Mouse (Mus musculus): ENCODE results near the gene Bgn. TPM values are rescaled to one million over a fixed set of nuclear protein-coding genes. Genes with fewer than 3 reads are reported as not detected.

Gene Bgn
- polyA plus RNA-seq, 1 experiment from 2014 or later: 311 TPM

GRCm38 (mm10) chrX:73496746-73497145, 13.3 kb downstream of the Bgn start:
- Histone ChIP-seq H3K36me3 (ENCODE audit: control insufficient read depth, insufficient read depth, low read length) (peaks cover 23% of the 10 kb centered on the region; the same call in 1 of the 2 replicates), H3K9ac (ENCODE audit: low read depth, low read length) (no peak overlapping the region), H3K4me3 (ENCODE audit: low read depth, low read length) (no peak overlapping the region), H3K9me3 (ENCODE audit: control insufficient read depth, low read length) (no peaks in the 10 kb centered on the region), H3K4me1 (ENCODE audit: control insufficient read depth, insufficient read depth, low read length) (no peaks in the 10 kb centered on the region), H3K27me3 (replicated peaks; ENCODE audit: control insufficient read depth, insufficient read depth, low read length) (peaks cover 8% of the 10 kb centered on the region), H3K4me2 (ENCODE audit: low read depth, low read length) (no peak overlapping the region), H3K27ac (replicated peaks; ENCODE audit: low read depth, low read length) (no peak overlapping the region)
- ATAC-seq (ENCODE audit: low read depth) (no peak), DNase-seq (ENCODE audit: low spot score) (no peak)
- 77% methylated on average over 4 of the region's 4 CpGs for WGBS

- 71% methylated on average over 5 of the region's 5 CpGs for WGBS
- no peaks in the 10 kb centered on the region for H3K9me3 ChIP-seq (ENCODE audit: control insufficient read depth, low read length)
- DNase-seq (ENCODE audit: low spot score) (no peak), ATAC-seq (ENCODE audit: low read depth) (no peak)
- no peaks in the 10 kb centered on the region for H3K36me3 ChIP-seq (ENCODE audit: control insufficient read depth, insufficient read depth, low read length)
- H3K4me1 ChIP-seq (ENCODE audit: control insufficient read depth, insufficient read depth, low read length): no peaks in the 10 kb centered on the region
- no peak overlapping the region for H3K4me2 ChIP-seq (ENCODE audit: low read depth, low read length)
- H3K9ac ChIP-seq (ENCODE audit: low read depth, low read length): no peak overlapping the region
- H3K27ac ChIP-seq (replicated peaks; ENCODE audit: low read depth, low read length): no peak overlapping the region
- peaks cover 36% of the 10 kb centered on the region for H3K27me3 ChIP-seq (replicated peaks; ENCODE audit: control insufficient read depth, insufficient read depth, low read length)
- H3K4me3 ChIP-seq (ENCODE audit: low read depth, low read length): no peak overlapping the region
Observed at GRCm38 (mm10) chrX:73505130-73505735, 21.8 kb downstream of the Bgn start.

- no peaks in the 10 kb centered on the region for H3K4me1 ChIP-seq (ENCODE audit: control insufficient read depth, insufficient read depth, low read length)
- ATAC-seq (ENCODE audit: low read depth) (no peak), DNase-seq (ENCODE audit: low spot score) (no peak)
- no peaks in the 10 kb centered on the region for H3K36me3 ChIP-seq (ENCODE audit: control insufficient read depth, insufficient read depth, low read length)
- peaks cover 30% of the 10 kb centered on the region for H3K27me3 ChIP-seq (replicated peaks; ENCODE audit: control insufficient read depth, insufficient read depth, low read length)
- WGBS: 85% methylated on average over 4 of the region's 4 CpGs
- no peak overlapping the region for H3K9ac ChIP-seq (ENCODE audit: low read depth, low read length)
- no peak overlapping the region for H3K27ac ChIP-seq (replicated peaks; ENCODE audit: low read depth, low read length)
- H3K9me3 ChIP-seq (ENCODE audit: control insufficient read depth, low read length): no peaks in the 10 kb centered on the region
- H3K4me3 ChIP-seq (ENCODE audit: low read depth, low read length): no peak overlapping the region
- H3K4me2 ChIP-seq (ENCODE audit: low read depth, low read length): no peak overlapping the region
Observed at GRCm38 (mm10) chrX:73506577-73506976, 23.2 kb downstream of the Bgn start.

- H3K4me3 ChIP-seq (ENCODE audit: low read depth, low read length): no peak overlapping the region
- no peak overlapping the region for H3K9ac ChIP-seq (ENCODE audit: low read depth, low read length)
- H3K4me2 ChIP-seq (ENCODE audit: low read depth, low read length): no peak overlapping the region
- no peaks in the 10 kb centered on the region for H3K36me3 ChIP-seq (ENCODE audit: control insufficient read depth, insufficient read depth, low read length)
- H3K4me1 ChIP-seq (ENCODE audit: control insufficient read depth, insufficient read depth, low read length): no peaks in the 10 kb centered on the region
- DNase-seq (ENCODE audit: low spot score) (no peak), ATAC-seq (ENCODE audit: low read depth) (no peak)
- peaks cover 5% of the 10 kb centered on the region for H3K27me3 ChIP-seq (replicated peaks; ENCODE audit: control insufficient read depth, insufficient read depth, low read length)
- H3K9me3 ChIP-seq (ENCODE audit: control insufficient read depth, low read length): no peaks in the 10 kb centered on the region
- WGBS: 79% methylated on average over 3 of the region's 3 CpGs
- no peak overlapping the region for H3K27ac ChIP-seq (replicated peaks; ENCODE audit: low read depth, low read length)
Observed at GRCm38 (mm10) chrX:73509209-73509608, 25.8 kb downstream of the Bgn start.

- Histone ChIP-seq H3K9me3 (ENCODE audit: control insufficient read depth, low read length) (no peaks in the 10 kb centered on the region), H3K36me3 (ENCODE audit: control insufficient read depth, insufficient read depth, low read length) (no peaks in the 10 kb centered on the region), H3K4me1 (ENCODE audit: control insufficient read depth, insufficient read depth, low read length) (no peaks in the 10 kb centered on the region), H3K27me3 (replicated peaks; ENCODE audit: control insufficient read depth, insufficient read depth, low read length) (no peaks in the 10 kb centered on the region), H3K4me2 (ENCODE audit: low read depth, low read length) (no peak overlapping the region), H3K27ac (replicated peaks; ENCODE audit: low read depth, low read length) (no peak overlapping the region), H3K9ac (ENCODE audit: low read depth, low read length) (no peak overlapping the region), H3K4me3 (ENCODE audit: low read depth, low read length) (no peak overlapping the region)
- WGBS: 16% methylated on average over 2 of the region's 3 CpGs
- DNase-seq (ENCODE audit: low spot score) (peak; percentile 8), ATAC-seq (ENCODE audit: low read depth) (no peak)
Observed at GRCm38 (mm10) chrX:73512904-73513303, 29.5 kb downstream of the Bgn start.

- DNase-seq (ENCODE audit: low spot score): no peak
- H3K4me1 ChIP-seq (ENCODE audit: control insufficient read depth, insufficient read depth, low read length): no peaks in the 10 kb centered on the region
- no peaks in the 10 kb centered on the region for H3K36me3 ChIP-seq (ENCODE audit: control insufficient read depth, insufficient read depth, low read length)
- no peak for ATAC-seq (ENCODE audit: low read depth)
- H3K4me3 ChIP-seq (ENCODE audit: low read depth, low read length): no peak overlapping the region
- no peak overlapping the region for H3K4me2 ChIP-seq (ENCODE audit: low read depth, low read length)
- H3K9me3 ChIP-seq (ENCODE audit: control insufficient read depth, low read length): no peaks in the 10 kb centered on the region
- H3K9ac ChIP-seq (ENCODE audit: low read depth, low read length): no peak overlapping the region
- 64% methylated on average over 4 of the region's 4 CpGs for WGBS
- no peak overlapping the region for H3K27ac ChIP-seq (replicated peaks; ENCODE audit: low read depth, low read length)
- H3K27me3 ChIP-seq (replicated peaks; ENCODE audit: control insufficient read depth, insufficient read depth, low read length): no peaks in the 10 kb centered on the region
Observed at GRCm38 (mm10) chrX:73516556-73516955, 33.2 kb downstream of the Bgn start.

GRCm38 (mm10) chrX:73517060-73517600, 33.7 kb downstream of the Bgn start:
- no peak overlapping the region for H3K4me2 ChIP-seq (ENCODE audit: low read depth, low read length)
- no peak overlapping the region for H3K4me3 ChIP-seq (ENCODE audit: low read depth, low read length)
- DNase-seq (ENCODE audit: low spot score) (no peak), ATAC-seq (ENCODE audit: low read depth) (no peak)
- no peak overlapping the region for H3K27ac ChIP-seq (replicated peaks; ENCODE audit: low read depth, low read length)
- H3K9me3 ChIP-seq (ENCODE audit: control insufficient read depth, low read length): no peaks in the 10 kb centered on the region
- H3K4me1 ChIP-seq (ENCODE audit: control insufficient read depth, insufficient read depth, low read length): no peaks in the 10 kb centered on the region
- H3K9ac ChIP-seq (ENCODE audit: low read depth, low read length): no peak overlapping the region
- H3K27me3 ChIP-seq (replicated peaks; ENCODE audit: control insufficient read depth, insufficient read depth, low read length): no peaks in the 10 kb centered on the region
- no peaks in the 10 kb centered on the region for H3K36me3 ChIP-seq (ENCODE audit: control insufficient read depth, insufficient read depth, low read length)

- DNase-seq (ENCODE audit: low spot score) (no peak), ATAC-seq (ENCODE audit: low read depth) (no peak)
- Histone ChIP-seq H3K27ac (replicated peaks; ENCODE audit: low read depth, low read length) (no peak overlapping the region), H3K4me2 (ENCODE audit: low read depth, low read length) (no peak overlapping the region), H3K36me3 (ENCODE audit: control insufficient read depth, insufficient read depth, low read length) (no peaks in the 10 kb centered on the region), H3K4me1 (ENCODE audit: control insufficient read depth, insufficient read depth, low read length) (no peaks in the 10 kb centered on the region), H3K9me3 (ENCODE audit: control insufficient read depth, low read length) (no peaks in the 10 kb centered on the region), H3K4me3 (ENCODE audit: low read depth, low read length) (no peak overlapping the region), H3K9ac (ENCODE audit: low read depth, low read length) (no peak overlapping the region), H3K27me3 (replicated peaks; ENCODE audit: control insufficient read depth, insufficient read depth, low read length) (no peaks in the 10 kb centered on the region; the same call in 1 of the 2 replicates)
- WGBS: 73% methylated on average over 3 of the region's 3 CpGs
Observed at GRCm38 (mm10) chrX:73520692-73521091, 37.3 kb downstream of the Bgn start.
